Mouse (Mus musculus): ENCODE measurements around the gene Gm20388.

GRCm38 (mm10) chr8:121454737-121455136 is 1544.1 kb downstream of the Gm20388 start:
- TF ChIP-seq EP300 (IDR thresholded peaks at IDR 0.05; ENCODE audit: low read depth) (no peak), CTCF (IDR thresholded peaks at IDR 0.05; ENCODE audit: low read depth) (no peak)

Data from liver, embryonic 14.5 days (tissue).